ENCODE assay signal across 16 mouse cellular contexts in genomic region chr6:93821512-93821911, GRCm38 (mm10).
DNase-seq lines count a peak whose midpoint lies in the region; ATAC-seq lines count a peak whose summit lies in the region.
"Had no signal": no experiment of that assay in that cellular context is flagged by ENCODE, and none has a peak within 500 bp of the region (broad histone marks: within the 10 kb centered on the region; RNA-seq: fewer than 3 reads in every experiment).

No protein-coding gene starts in this region.

- peak; percentile 61; the same call in 1 of the 2 replicates for ATAC-seq in kidney, embryonic 16.5 days (ENCODE audit: low FRiP score, low TSS enrichment)
- ATAC-seq in forebrain, embryonic 12.5 days (ENCODE audit: low FRiP score) = 0 out of 2 replicates have a peak, but pooled peaks have one; percentile 49
- no peak for ATAC-seq in hindbrain, embryonic 14.5 days (ENCODE audit: low FRiP score)
- no peak for ATAC-seq in neural tube, embryonic 15.5 days (ENCODE audit: low FRiP score)
- ATAC-seq: inflammation-experienced regulatory T-cells, adult 6 months had no signal

- no peak for DNase-seq in kidney, adult 18-20 months
- peak; percentile 46 for DNase-seq in hindbrain, embryonic 14.5 days (ENCODE audit: low spot score)
- DNase-seq in adrenal gland, adult 2 months = no peak
- DNase-seq in left cerebral cortex, postnatal 25 days (ENCODE audit: low spot score in 2 of 2) = no peak
- DNase-seq: cerebellum, adult 11-12 months; gastrocnemius, postnatal 25 days; liver, embryonic 13.5 days; lung, postnatal 4 days; right cerebral cortex, postnatal 14 days had no signal

- no peaks in the 10 kb centered on the region for H3K36me3 ChIP-seq in kidney, embryonic 16.5 days (ENCODE audit: insufficient read depth, low read length)
- H3K36me3 ChIP-seq in forebrain, embryonic 12.5 days (replicated peaks) = no peaks in the 10 kb centered on the region
- no peaks in the 10 kb centered on the region for H3K36me3 ChIP-seq in hindbrain, embryonic 14.5 days (replicated peaks; ENCODE audit: control insufficient read depth, insufficient read depth)
- no peaks in the 10 kb centered on the region for H3K36me3 ChIP-seq in neural tube, embryonic 15.5 days
- H3K36me3 ChIP-seq: G1E; liver, embryonic 13.5 days had no signal

- H3K9me3 ChIP-seq in kidney, embryonic 16.5 days (ENCODE audit: low read length) = no peaks in the 10 kb centered on the region
- no peaks in the 10 kb centered on the region for H3K9me3 ChIP-seq in forebrain, embryonic 12.5 days
- H3K9me3 ChIP-seq in hindbrain, embryonic 14.5 days (ENCODE audit: control insufficient read depth, low read length) = no peaks in the 10 kb centered on the region
- no peaks in the 10 kb centered on the region for H3K9me3 ChIP-seq in neural tube, embryonic 15.5 days (replicated peaks)
- H3K9me3 ChIP-seq: liver, embryonic 13.5 days had no signal

- WGBS in kidney, embryonic 16.5 days = 24% methylated on average over 7 of the region's 7 CpGs
- WGBS in forebrain, embryonic 12.5 days = 20% methylated on average over 7 of the region's 7 CpGs
- 20% methylated on average over 7 of the region's 7 CpGs for WGBS in hindbrain, embryonic 14.5 days
- WGBS in neural tube, embryonic 15.5 days = 21% methylated on average over 7 of the region's 7 CpGs

- no peak overlapping the region for H3K4me3 ChIP-seq in kidney, embryonic 16.5 days (ENCODE audit: low read length)
- no peak overlapping the region for H3K4me3 ChIP-seq in forebrain, embryonic 12.5 days (replicated peaks)
- no peak overlapping the region for H3K4me3 ChIP-seq in hindbrain, embryonic 14.5 days (replicated peaks; ENCODE audit: low read length)
- no peak overlapping the region for H3K4me3 ChIP-seq in neural tube, embryonic 15.5 days (replicated peaks)
- H3K4me3 ChIP-seq: erythroblast, embryonic 14.5 days; left cerebral cortex, adult 2 months; liver, embryonic 13.5 days had no signal

- peaks cover 21% of the 10 kb centered on the region; the same call in 1 of the 2 replicates for H3K4me1 ChIP-seq in kidney, embryonic 16.5 days (ENCODE audit: insufficient read depth, low read length)
- H3K4me1 ChIP-seq in forebrain, embryonic 12.5 days = peaks cover 45% of the 10 kb centered on the region
- H3K4me1 ChIP-seq in hindbrain, embryonic 14.5 days (replicated peaks; ENCODE audit: control insufficient read depth, insufficient read depth, low read length) = peaks cover 37% of the 10 kb centered on the region
- H3K4me1 ChIP-seq in neural tube, embryonic 15.5 days = peaks cover 40% of the 10 kb centered on the region
- H3K4me1 ChIP-seq: liver, embryonic 13.5 days had no signal

- no peak overlapping the region for H3K4me2 ChIP-seq in kidney, embryonic 16.5 days (replicated peaks; ENCODE audit: low read depth, low read length)
- H3K4me2 ChIP-seq in forebrain, embryonic 12.5 days = no peak overlapping the region
- no peak overlapping the region for H3K4me2 ChIP-seq in hindbrain, embryonic 14.5 days (replicated peaks)
- no peak overlapping the region for H3K4me2 ChIP-seq in neural tube, embryonic 15.5 days
- H3K4me2 ChIP-seq: liver, embryonic 13.5 days had no signal

- no peaks in the 10 kb centered on the region for H3K27me3 ChIP-seq in kidney, embryonic 16.5 days (ENCODE audit: insufficient read depth, low read length)
- H3K27me3 ChIP-seq in forebrain, embryonic 12.5 days = no peaks in the 10 kb centered on the region
- H3K27me3 ChIP-seq in hindbrain, embryonic 14.5 days (ENCODE audit: control insufficient read depth, insufficient read depth, low read length) = no peaks in the 10 kb centered on the region
- no peaks in the 10 kb centered on the region for H3K27me3 ChIP-seq in neural tube, embryonic 15.5 days (replicated peaks)
- H3K27me3 ChIP-seq: liver, embryonic 13.5 days had no signal

- no peak overlapping the region for H3K9ac ChIP-seq in kidney, embryonic 16.5 days (replicated peaks; ENCODE audit: low read length)
- H3K9ac ChIP-seq in forebrain, embryonic 12.5 days = no peak overlapping the region
- no peak overlapping the region for H3K9ac ChIP-seq in hindbrain, embryonic 14.5 days
- H3K9ac ChIP-seq in neural tube, embryonic 15.5 days (replicated peaks) = no peak overlapping the region
- H3K9ac ChIP-seq: liver, embryonic 13.5 days had no signal

- H3K27ac ChIP-seq in kidney, embryonic 16.5 days (ENCODE audit: low read length) = no peak overlapping the region; the same call in 1 of the 2 replicates
- H3K27ac ChIP-seq in forebrain, embryonic 12.5 days = peak overlapping the region; percentile 90
- H3K27ac ChIP-seq in hindbrain, embryonic 14.5 days = peak overlapping the region; percentile 63
- H3K27ac ChIP-seq in neural tube, embryonic 15.5 days (replicated peaks) = 0 out of 2 replicates have a peak overlapping the region, but pooled peaks have one; percentile 45
- H3K27ac ChIP-seq: left cerebral cortex, adult 2 months; liver, embryonic 13.5 days had no signal

- intact Hi-C loops in left cerebral cortex, postnatal 25 days (cut with DNase I) = no loop called here

Comparison
In these comparisons a context has a peak if more than half of its experiments do, and no peak if none do; other contexts are left out.
1. ATAC-seq: peak in kidney, embryonic 16.5 days (single experiment) and forebrain, embryonic 12.5 days (single experiment); none in hindbrain, embryonic 14.5 days (single experiment) and neural tube, embryonic 15.5 days (single experiment).